Mouse (Mus musculus) left cerebral cortex, adult 2 months (tissue): ENCODE results near the gene Tent2. TPM values are rescaled to one million over a fixed set of nuclear protein-coding genes. Genes with fewer than 3 reads are reported as not detected.
"Not testable (repeated sequence)": the region's sequence is repeated elsewhere in the genome, so short reads cannot be mapped to it uniquely, and the experiment has no call there.

Source experiments
- DNase-seq, 2 experiments: peaks; one replicate each; pipeline ENCODE4 v3.0.0; 2021 to 2022; ENCODE audit warnings: low spot score in 2 of 2, mixed read lengths in 1 of 2; ENCODE audit errors: extremely low spot score in 1 of 2
- H3K27ac ChIP-seq: fragments of 200-600 bp; 2 replicates; pipeline ENCODE4 v1.8.1; 2022
- H3K4me3 ChIP-seq: fragments of 200-600 bp; 2 replicates; pipeline ENCODE4 v1.8.1; 2022
- CTCF ChIP-seq: fragments of 200-600 bp; IDR thresholded peaks from 2 replicates; pipeline ENCODE4 v1.8.1; 2022; ENCODE audit warnings: antibody characterized with exemption, mild to moderate bottlenecking, moderate library complexity
- intact Hi-C: fragments of 180-260 bp; cut with DNase I; formaldehyde crosslinking; loops from one replicate; pipeline ENCODE4 v1.15.1; 2025
- total RNA-seq, 2 experiments: library from RNA; stranded (reverse); gene quantifications; 2 replicates each; pipeline ENCODE4 v1.2.3; 2021

Gene Tent2
- total RNA-seq, 2 experiments from 2014 or later: 23.9 to 30.1 TPM

- no peak for DNase-seq
- Histone ChIP-seq H3K4me3 (no peak overlapping the region), H3K27ac (no peak overlapping the region)
- TF ChIP-seq CTCF: no peak
- intact Hi-C loops: no loop called here
Observed at GRCm38 (mm10) chr13:93188738-93189137, 3.4 kb downstream of the Tent2 start.

DNA sequence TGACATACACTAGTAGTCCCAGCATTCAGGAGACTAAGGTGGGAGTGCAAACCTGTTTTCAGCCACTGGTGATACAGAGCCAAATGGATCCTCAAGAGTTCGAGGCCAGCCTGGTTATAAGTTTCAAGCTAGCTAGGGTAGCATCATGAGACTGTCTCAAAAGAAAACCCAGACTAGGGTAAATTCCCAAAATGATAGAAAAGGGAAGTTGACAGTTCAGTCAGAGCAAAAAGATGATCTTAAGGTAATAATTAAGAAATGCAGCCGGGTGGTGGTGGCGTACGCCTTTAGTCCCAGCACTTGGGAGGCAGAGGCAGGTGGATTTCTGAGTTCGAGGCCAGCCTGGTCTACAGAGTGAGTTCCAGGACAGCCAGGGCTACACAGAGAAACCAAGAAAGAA is 4.4 kb downstream of the Tent2 start:
- intact Hi-C loops, DNase-seq, H3K4me3 ChIP-seq, H3K27ac ChIP-seq: not testable (repeated sequence)

GRCm38 (mm10) chr13:93180351-93180750 is 11.8 kb downstream of the Tent2 start:
- DNase-seq: no peak
- H3K27ac ChIP-seq: no peak overlapping the region
- TF ChIP-seq CTCF: no peak
- no peak overlapping the region for H3K4me3 ChIP-seq
- intact Hi-C loops: no loop called here

DNA sequence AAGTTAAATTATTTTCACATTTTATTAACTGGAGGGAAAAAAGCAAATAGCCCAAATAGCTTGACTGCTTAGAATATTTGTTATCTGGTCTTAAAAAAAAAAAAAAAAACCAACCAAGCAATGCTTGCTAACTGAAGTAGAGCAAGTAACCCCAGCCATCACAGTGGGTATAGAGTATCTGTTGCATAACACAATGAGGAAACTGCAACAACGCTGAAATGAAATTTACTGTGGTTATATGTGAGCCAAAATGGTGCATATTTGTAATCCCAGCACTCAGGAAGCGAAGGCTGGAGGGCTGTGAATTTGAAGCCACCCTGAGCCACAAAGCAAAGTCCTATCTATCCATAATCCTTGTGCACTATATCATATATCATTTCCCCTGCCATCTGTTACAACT is 12.7 kb downstream of the Tent2 start:
- no peak overlapping the region for H3K27ac ChIP-seq
- intact Hi-C loops: no loop called here
- TF ChIP-seq CTCF: no peak

DNA sequence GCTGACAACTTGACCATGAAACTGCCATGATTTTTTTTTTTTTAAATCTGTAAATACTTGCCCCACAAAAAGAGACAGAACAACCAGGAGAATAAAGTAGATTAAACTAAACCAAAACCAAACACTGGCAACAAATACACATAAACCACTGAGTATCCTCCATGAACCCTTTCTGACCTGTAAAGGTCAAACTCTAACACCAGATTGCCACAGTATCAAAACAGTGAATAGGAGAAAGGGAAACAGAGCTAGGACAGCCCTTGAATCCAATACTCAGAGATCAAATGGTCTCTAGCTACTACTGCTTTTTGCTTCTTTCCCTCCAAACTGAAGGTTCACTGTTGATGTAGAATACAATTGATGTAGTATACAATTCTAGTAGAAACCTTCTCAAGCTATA is 14.6 kb downstream of the Tent2 start:
- H3K4me3 ChIP-seq: no peak overlapping the region
- H3K27ac ChIP-seq: no peak overlapping the region
- intact Hi-C loops: no loop called here
- DNase-seq: no peak
- no peak for TF ChIP-seq CTCF

More for the DNA sequence above, 12.7 kb downstream of the Tent2 start:
- no peak for DNase-seq
- no peak overlapping the region for H3K4me3 ChIP-seq

DNA sequence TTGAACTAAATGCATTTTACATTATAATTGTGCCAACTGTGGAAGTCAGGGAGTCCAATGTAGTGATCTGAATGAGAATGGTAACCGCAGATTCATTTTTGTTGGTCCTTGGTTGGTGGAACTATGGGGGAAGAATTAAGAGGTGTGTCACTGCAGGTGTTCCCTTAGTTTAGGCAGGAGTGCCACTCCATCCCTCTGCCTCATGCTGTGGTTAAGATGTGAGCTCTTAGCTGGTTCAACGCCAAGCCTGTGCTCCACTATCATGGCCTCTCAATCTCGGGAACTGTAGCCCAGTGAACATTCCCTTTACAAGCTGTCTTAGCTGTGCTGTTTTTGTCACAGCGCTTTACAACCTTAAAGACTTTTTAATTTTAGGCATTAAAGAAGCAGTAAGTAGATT is 28.9 kb downstream of the Tent2 start:
- no peak for TF ChIP-seq CTCF
- intact Hi-C loops: no loop called here
- no peak overlapping the region for H3K4me3 ChIP-seq
- DNase-seq: no peak
- H3K27ac ChIP-seq: no peak overlapping the region

DNA sequence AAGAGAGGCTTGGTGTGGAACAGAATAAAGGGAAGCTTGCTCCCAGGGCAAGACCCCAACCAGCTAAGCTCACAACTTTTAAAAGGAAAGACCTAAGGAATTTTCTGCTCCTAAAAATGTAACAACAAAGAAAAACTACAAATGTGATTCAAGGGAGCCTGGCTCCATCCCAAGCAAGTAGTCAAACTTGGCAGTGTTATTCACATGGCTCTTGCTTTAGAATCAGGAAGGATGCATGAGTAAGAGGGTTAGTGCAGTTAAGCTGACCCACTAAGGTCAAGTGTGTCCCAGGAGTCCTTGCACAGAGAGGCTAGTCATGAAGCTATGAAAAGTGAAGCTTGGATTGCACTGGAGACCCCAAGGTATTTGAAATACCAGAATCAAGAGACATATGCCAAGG is 29.7 kb downstream of the Tent2 start:
- Histone ChIP-seq H3K4me3 (no peak overlapping the region), H3K27ac (no peak overlapping the region)
- TF ChIP-seq CTCF: no peak
- DNase-seq: no peak
- intact Hi-C loops: no loop called here

GRCm38 (mm10) chr13:93158261-93158660 is 33.9 kb downstream of the Tent2 start:
- Histone ChIP-seq H3K4me3 (no peak overlapping the region), H3K27ac (no peak overlapping the region)
- no peak for DNase-seq
- TF ChIP-seq CTCF: no peak
- intact Hi-C loops: no loop called here

- intact Hi-C loops: no loop called here
- no peak for TF ChIP-seq CTCF
- H3K27ac ChIP-seq: no peak overlapping the region
Observed at GRCm38 (mm10) chr13:93153280-93153679, 38.9 kb downstream of the Tent2 start.

DNA sequence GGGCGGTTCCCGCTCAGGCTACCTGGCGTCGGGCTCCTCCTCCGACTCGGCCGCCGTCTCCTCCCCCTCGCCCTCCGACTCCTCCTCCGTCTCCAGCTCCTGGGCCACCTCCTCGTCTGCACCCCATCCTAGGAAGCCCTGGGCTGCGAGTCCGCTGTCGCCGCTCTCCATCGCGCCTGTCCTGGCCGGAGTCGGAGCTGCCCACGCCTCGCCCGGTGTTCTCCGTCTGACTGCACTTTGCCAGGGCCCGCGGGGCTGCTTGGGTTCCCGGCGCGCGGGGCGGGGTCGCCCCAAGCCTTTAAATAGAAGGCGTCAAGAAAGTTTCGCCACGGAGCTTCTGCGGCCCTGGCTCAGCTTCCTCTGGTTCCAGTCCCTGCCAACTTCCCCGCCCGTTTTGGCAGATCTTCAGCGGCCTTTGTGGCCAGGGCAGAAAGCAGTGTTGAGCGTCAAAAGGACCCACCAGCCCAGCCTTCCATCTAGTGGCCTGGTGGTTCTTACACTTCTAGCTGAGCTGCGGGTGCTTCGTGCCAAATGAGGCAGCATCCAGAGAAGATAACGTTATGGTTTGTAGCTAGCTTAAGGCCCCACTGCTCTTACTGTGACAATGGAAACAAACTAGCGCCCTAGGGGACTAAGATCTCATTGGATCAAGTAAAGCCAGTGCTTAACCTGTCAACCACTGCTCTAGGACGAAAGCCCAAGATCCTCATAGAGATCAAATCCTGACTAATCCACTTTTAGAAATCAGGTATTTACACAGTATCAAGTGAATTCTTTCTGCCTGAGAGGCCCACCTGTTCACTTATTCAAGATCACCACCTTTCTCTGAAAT is 47.6 kb downstream of the Tent2 start, which contains the start of gene Cmya5:
Gene Cmya5 (minus strand): TSS at position 389 of the 832 bp plus-strand sequence.
- intact Hi-C loops: loop anchor here (5.0 to 10.0 kb wide), 3 partner anchors 100 to 392 kb away; no protein-coding TSS in a partner anchor
- peak within 1 kb of the TSS; percentile 51 for H3K27ac ChIP-seq
- DNase-seq: peak; percentile 75 to 76
- peak; percentile 22 for TF ChIP-seq CTCF
- peak within 1 kb of the TSS; percentile 43 for H3K4me3 ChIP-seq

More at GRCm38 (mm10) chr13:93153280-93153679, 38.9 kb downstream of the Tent2 start:
- H3K4me3 ChIP-seq: no peak overlapping the region
- DNase-seq: no peak

DNA sequence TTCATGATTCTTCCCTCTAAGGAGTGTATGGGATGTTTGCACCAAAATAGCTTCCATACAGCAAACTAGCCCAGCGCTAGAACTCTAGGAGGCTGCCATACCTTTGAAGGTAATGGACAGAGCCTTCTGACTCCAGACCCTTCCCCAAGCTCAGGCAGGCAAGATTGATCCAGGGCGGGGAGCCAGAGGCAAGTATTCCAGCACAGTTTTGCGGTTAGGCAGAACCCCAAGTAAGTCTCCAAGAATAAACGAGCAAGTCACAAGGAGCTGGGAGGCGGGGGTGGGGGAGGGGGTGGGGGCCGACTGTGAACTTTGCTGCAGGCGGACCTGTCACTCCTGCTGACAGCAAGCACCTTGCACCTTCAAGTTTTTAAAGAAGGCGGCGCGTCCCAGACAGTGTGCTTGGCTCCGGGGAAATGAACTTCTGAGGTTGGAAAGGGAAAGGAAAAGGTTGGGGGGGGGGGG is 48.3 kb downstream of the Tent2 start:
- peak overlapping the region; percentile 51 for H3K27ac ChIP-seq
- peak overlapping the region; percentile 43 for H3K4me3 ChIP-seq
- no peak for DNase-seq
- no peak for TF ChIP-seq CTCF
- intact Hi-C loops: loop anchor here (5.0 to 10.0 kb wide), 2 partner anchors 101 to 157 kb away; no protein-coding TSS in a partner anchor

GRCm38 (mm10) chr13:93141184-93141583 is 51.0 kb downstream of the Tent2 start:
- no peak overlapping the region for H3K4me3 ChIP-seq
- DNase-seq: no peak
- TF ChIP-seq CTCF: no peak
- intact Hi-C loops: loop anchor here (5.0 to 10.0 kb wide), 2 partner anchors 104 to 154 kb away; no protein-coding TSS in a partner anchor
- no peak overlapping the region for H3K27ac ChIP-seq

DNA sequence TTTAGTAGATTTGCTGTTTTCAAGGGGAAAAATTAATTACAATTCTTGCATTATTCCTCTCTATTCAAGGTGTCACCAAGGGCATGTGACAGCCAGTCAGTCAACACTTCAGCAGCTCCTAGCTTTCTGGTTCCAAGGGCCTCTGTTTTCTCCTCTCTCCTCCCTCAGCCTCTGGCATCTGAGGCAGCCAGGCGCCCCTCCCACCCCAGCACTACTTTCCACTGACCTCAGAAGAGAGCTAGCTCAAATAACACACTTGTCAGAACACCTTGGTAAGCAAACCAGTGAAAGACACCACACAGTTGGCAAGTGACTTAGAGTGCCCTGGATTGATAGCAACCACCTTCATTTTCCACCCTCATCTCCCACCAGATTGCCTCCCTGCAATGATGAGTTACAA is 54.1 kb downstream of the Tent2 start:
- intact Hi-C loops: no loop called here
- H3K4me3 ChIP-seq: no peak overlapping the region
- TF ChIP-seq CTCF: no peak
- H3K27ac ChIP-seq: no peak overlapping the region
- no peak for DNase-seq
